Mouse (Mus musculus) heart, adult 8-10 months (tissue): ENCODE results near the gene Shisa9. TPM values are rescaled to one million over a fixed set of nuclear protein-coding genes. Genes with fewer than 3 reads are reported as not detected.

Experiments
- DNase-seq: peaks from one replicate; pipeline ENCODE4 v3.0.0; 2022; ENCODE audit warnings: low spot score
- total RNA-seq, 4 experiments: library from RNA; stranded (reverse); gene quantifications; 2 replicates each; pipeline ENCODE4 v1.2.4; 2022

The Shisa9 gene
- total RNA-seq, 4 experiments from 2014 or later = 0.14 to 0.37 (median 0.19) TPM; not detected in 1

- DNase-seq = no peak
Measured at GRCm38 (mm10) chr16:12197611-12198010, 213.7 kb downstream of the Shisa9 start.

DNA sequence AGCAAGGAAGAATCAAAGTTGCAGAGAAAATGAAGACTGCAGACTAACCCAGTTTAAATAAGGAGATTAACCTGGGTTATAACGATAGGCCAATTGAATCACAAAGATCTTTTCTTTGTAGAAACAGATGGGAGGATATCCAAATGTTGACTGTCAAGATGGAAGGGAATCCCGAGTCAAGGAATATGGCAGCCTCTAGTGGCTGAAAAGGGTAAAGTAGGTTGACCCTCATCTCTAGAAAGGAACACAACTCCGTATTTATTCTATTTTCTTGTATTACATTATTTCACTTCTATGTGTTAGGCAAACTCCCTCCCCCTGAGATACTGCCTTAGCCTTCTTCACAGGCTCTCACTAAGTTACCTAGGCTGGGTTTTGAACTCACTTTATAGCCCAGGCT, 217.3 kb downstream of the Shisa9 start:
- peak; percentile 11 for DNase-seq

DNA sequence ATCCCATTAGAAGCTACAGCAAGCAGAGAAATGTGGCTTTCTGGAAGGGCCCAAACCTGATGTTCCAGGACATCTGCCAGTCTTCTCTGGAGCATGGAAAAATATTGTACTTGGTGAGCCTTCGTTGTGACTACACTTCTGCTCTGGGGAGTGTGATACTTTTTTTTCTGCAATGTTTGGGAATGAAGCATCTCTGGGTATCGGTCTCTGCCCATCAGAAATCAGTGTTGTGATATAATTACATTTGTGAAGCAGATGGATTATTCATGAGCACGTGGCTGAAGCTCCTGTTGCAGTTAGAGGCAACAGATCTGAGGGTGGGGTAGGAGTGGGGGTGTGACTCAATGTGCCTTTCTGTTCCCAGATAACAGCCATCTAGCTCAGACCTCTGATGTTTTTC, 218.2 kb downstream of the Shisa9 start:
- DNase-seq = no peak

DNA sequence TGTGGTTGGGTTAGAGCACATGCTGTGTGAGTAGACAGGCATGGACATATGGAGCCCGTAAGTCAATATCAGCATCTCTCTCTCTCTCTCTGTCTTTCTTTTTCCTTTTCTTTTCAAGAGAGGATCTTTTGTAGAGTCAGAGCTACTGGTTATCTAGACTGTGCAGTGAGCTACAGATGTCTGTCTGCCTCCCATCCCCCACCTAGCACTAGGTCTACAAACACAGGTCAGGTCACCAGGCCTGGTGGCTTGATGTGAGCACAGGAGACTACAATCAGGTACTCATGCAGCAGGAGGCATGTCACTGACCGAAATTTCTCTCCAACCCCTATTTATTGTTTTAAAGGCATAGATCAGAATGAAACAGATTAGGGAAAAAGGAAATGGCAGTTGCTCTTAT, 219.1 kb downstream of the Shisa9 start:
- DNase-seq = no peak

- DNase-seq = no peak
Measured at GRCm38 (mm10) chr16:12204423-12204822, 220.5 kb downstream of the Shisa9 start.

DNA sequence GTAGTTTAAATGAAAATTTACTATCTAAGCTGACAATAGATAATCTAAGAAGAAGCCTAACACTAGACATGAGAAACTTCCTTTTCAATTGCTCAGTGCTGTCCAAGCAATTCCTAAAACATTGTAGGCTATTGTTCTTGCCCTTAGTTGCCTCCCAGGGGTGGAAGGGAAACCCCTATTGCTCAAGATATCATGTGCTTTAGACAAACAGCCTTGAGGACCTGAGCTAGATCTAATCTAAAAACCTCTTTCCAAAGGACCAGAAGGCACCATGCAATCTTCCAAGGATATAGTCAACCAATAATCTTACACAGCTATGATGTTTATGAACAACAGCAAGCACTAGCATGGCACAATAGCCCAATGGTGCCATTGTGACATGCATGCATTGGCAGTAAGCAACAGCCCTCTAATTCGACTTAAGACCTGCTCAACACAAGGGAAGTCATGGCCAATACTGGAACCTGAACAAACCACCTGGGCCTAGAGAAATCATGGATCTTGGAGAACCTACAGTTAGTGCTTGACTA, 222.6 kb downstream of the Shisa9 start:
- DNase-seq = no peak

DNA sequence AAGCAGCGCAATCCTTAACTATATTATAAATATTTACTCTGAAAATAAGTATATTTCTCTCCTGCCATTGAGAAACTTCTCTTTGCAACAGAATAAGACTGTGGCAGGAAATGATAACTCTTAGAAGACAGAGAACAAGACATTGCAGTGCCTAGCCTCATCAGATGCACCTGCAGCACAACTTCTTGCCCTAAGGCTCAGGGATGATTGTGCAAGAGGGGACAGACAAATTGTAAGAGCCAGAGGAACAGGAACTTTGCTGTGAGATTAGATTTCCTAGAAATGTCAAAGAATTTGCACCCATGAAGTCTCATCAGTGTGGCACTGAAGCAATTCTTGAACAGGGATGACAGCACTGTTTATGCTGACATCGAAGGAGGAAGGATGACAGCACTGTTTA, 223.0 kb downstream of the Shisa9 start:
- no peak for DNase-seq

DNA sequence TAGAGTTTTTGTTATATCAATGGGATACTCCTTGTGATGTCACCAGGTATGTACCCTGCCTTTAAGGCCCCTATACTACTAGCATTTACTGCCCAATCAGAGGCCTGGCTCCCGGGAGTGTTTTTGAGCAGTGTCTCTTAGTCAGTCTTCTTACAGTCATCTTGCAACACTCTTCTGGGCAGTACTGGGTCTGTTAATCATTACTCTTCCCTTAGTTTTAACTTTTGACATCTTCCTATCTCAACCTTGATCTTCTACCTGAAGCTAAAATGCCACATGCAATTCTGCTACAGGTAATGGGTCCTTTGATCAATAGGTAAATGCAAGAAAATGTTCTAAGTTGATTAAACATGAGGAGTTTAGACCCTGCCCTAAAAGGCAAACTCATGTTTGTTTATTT, 225.4 kb downstream of the Shisa9 start:
- DNase-seq = no peak

DNA sequence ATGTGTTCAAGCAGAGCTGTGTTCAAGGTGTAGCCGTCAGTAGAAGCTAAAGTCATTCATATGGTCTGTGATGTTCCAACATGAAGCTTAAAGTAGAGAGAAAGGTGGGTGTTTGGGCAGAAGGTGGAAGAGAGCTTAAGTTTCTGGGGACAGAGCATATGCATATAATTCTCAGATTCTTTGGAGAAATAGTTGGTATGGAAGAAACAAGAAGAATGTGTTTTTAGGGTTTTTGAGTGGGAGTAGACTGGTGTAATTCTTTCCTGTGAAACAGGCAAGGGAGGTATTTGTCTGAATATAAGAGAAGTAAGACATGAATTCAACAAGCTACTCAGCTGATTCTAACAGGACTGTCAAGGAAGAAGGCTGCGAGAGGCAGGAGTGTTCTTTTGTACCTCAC, 225.9 kb downstream of the Shisa9 start:
- DNase-seq = no peak

GRCm38 (mm10) chr16:12214018-12214417, 230.1 kb downstream of the Shisa9 start:
- DNase-seq = no peak

- DNase-seq = no peak
Measured at GRCm38 (mm10) chr16:12217289-12218150, 233.6 kb downstream of the Shisa9 start.

GRCm38 (mm10) chr16:12218151-12218532, 234.2 kb downstream of the Shisa9 start:
- no peak for DNase-seq

DNA sequence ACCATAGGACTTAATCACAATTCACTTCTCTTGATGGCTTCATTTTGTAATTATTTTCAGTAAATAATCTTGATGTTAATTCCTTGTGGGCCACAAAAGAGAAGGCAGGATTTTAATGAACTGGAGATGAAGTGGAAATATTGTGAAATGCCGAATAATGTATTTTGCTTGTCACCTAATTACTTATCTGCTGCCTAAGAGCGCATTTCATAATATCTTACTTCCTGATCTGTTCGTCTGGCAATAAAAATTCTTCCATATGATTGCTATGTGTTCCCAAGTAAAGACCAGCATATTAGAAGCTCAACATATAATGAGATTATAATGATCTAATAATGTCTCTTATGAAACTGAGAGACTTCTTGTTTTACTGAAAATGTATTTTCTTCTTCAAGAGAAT, 235.9 kb downstream of the Shisa9 start:
- no peak for DNase-seq

- DNase-seq = no peak
Measured at GRCm38 (mm10) chr16:12223537-12223936, 239.6 kb downstream of the Shisa9 start.

DNA sequence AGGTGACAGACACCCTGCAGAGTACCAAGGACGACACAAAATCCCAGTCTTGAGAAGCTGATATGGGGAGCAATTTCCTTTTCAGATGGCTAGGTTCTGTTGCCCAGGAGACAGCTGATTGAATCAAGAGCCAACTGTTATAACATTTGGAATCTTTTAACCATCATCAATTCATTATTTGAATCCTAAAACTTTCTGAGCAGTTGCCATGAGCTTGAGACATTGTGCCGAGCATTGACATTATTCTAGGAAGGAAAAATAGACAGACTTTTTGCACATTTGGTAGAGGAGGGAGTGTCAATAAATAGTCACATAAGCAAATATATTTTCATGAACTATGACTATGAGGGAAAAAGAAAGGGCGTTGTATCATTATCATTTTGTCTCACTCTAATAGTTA, 243.0 kb downstream of the Shisa9 start:
- no peak for DNase-seq

DNA sequence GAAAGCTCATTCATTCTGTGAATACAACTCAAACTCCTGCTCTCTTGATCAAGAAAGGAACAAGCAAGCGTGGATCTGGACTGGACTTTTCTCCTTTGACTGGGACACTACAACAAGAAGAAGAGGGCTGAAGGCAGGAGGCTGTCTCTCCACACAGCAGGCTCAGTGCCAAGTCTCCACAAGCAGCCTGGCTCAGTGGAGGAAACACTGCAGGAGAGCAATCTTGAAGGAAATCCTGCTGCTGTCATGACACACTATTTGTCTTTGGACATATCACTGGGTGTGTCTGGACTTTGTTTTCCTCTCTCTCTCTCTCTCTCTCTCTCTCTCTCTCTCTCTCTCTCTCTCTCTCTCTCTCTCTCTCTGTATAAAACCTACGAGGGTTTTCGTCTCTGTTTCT, 249.4 kb downstream of the Shisa9 start:
- no peak for DNase-seq

GRCm38 (mm10) chr16:12234289-12234688, 250.4 kb downstream of the Shisa9 start:
- peak; percentile 1 for DNase-seq

GRCm38 (mm10) chr16:12238611-12239010, 254.7 kb downstream of the Shisa9 start:
- DNase-seq = no peak

GRCm38 (mm10) chr16:12259361-12259760, 275.4 kb downstream of the Shisa9 start:
- no peak for DNase-seq

DNA sequence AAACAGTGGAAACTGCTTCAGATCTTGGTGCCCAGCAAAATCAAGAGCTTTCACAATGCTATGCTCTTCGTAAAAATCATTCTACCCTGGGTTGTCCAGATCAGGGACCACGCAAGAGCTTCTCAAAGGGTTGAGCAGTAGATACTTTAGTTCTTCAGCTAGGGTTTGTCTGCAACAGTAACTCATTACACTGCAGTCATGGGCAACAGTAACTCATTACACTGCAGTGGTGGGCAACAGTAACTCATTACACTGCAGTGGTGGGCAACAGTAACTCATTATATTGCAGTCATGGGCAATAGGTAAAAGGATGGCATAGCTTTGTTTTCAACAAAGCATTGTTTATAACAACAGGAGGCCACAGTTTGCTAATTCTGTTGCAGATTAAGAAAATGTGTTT, 281.9 kb downstream of the Shisa9 start:
- no peak for DNase-seq

GRCm38 (mm10) chr16:12300523-12300922, 316.6 kb downstream of the Shisa9 start:
- DNase-seq = no peak

- no peak for DNase-seq
Measured at GRCm38 (mm10) chr16:12303420-12303819, 319.5 kb downstream of the Shisa9 start.

DNA sequence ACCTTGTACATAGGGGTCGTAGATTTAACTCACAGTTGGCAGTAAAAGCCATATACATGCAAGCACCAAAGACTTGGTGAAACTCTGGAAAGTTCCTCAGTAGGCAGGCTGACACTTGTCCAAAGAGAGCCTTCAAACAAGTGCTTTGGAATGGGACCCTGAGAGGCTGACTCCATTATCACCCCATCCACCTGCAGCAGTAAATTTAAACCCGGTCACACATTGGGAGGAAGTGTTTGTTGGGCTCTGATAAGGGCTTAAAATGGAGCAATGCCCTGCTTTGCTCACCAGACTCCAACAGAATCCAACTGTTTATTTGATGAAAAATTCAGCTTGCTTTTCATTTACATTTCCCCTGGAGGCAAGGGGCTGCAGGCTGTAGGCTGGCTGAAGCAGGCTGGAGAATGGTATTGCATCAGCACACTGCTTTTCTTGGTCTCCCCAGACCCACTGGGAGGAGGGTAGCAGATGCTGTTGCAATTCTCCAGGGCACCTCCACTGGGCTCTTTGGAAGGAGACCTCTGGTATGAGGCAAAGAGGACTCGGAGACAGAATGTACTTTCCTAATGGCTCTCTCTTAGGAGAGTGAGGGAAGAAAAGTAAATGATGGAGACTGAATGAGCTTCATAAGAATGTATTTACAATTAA, 323.5 kb downstream of the Shisa9 start:
- DNase-seq = no peak
